Mouse (Mus musculus) midbrain, postnatal 0 days (tissue): ENCODE measurements around the gene 9930021J03Rik. TPM values are rescaled to one million over a fixed set of nuclear protein-coding genes. Genes with fewer than 3 reads are reported as not detected.

Experiments used
- ATAC-seq: fragments of 200-750 bp; cut with Nextera tagmentation; 2 replicates; pipeline ENCODE4 v1.8.0; 2017; ENCODE audit warnings: moderate number of reproducible peaks, mild to moderate bottlenecking, moderate TSS enrichment, moderate library complexity; ENCODE audit not compliant: low FRiP score
- DNase-seq: peaks from one replicate; pipeline ENCODE4 v3.0.0-alpha.2; 2015; ENCODE audit warnings: low spot score
- H3K27ac ChIP-seq: fragments of 300-500 bp; sonication (generic); 2 replicates; pipeline ENCODE4 v1.5.1; 2014; ENCODE audit warnings: low read depth, mild to moderate bottlenecking, low read length, mixed read lengths
- H3K27me3 ChIP-seq: fragments of 300-500 bp; sonication (generic); 2 replicates; pipeline ENCODE4 v1.6.1; 2014; ENCODE audit warnings: low read length, control low read depth, mixed read lengths; ENCODE audit not compliant: insufficient read depth
- H3K36me3 ChIP-seq: fragments of 300-500 bp; sonication (generic); 2 replicates; pipeline ENCODE4 v1.6.1; 2014; ENCODE audit warnings: low read length, control low read depth, mixed read lengths; ENCODE audit not compliant: insufficient read depth
- H3K4me1 ChIP-seq: fragments of 300-500 bp; sonication (generic); 2 replicates; pipeline ENCODE4 v1.6.1; 2014; ENCODE audit warnings: mild to moderate bottlenecking, control low read depth, antibody characterized with exemption, low read length, mixed read lengths; ENCODE audit not compliant: insufficient read depth
- H3K4me2 ChIP-seq: fragments of 300-500 bp; sonication (generic); 2 replicates; pipeline ENCODE4 v1.6.1; 2014; ENCODE audit warnings: low read depth, mild to moderate bottlenecking, low read length, mixed read lengths; ENCODE audit not compliant: poor library complexity, severe bottlenecking
- H3K4me3 ChIP-seq: fragments of 300-500 bp; sonication (generic); 2 replicates; pipeline ENCODE4 v1.5.1; 2014; ENCODE audit warnings: low read depth, mild to moderate bottlenecking, low read length, moderate library complexity
- H3K9ac ChIP-seq: fragments of 300-500 bp; sonication (generic); replicated peaks from 2 replicates; pipeline ENCODE4 v1.6.1; 2014; ENCODE audit warnings: mild to moderate bottlenecking, low read length, moderate library complexity, mixed read lengths; ENCODE audit not compliant: poor library complexity, severe bottlenecking
- H3K9me3 ChIP-seq: fragments of 300-500 bp; sonication (generic); 2 replicates; pipeline ENCODE4 v1.6.1; 2016; ENCODE audit warnings: low read length, control low read depth
- CTCF ChIP-seq: IDR thresholded peaks from 2 replicates; pipeline ENCODE4 v1.5.1; 2016; ENCODE audit warnings: antibody characterized with exemption, mild to moderate bottlenecking
- WGBS: fragments of 180-500 bp; shearing (Covaris S2); extraction: QIAGEN DNeasy Blood & Tissue Kit; methylation state at CpG from one replicate; pipeline ENCODE4 v1.1.7; 2014; 5-methylcytosine and 5-hydroxymethylcytosine counted together
- polyA plus RNA-seq: library from polyadenylated mRNA; unstranded; fragments of >200 nt; fragmentation: Nextera tagmentation; extraction: Ambion mirVana; gene quantifications from 2 replicates; pipeline ENCODE4 v1.2.1, GENCODE M21; 2015
- total RNA-seq: library from RNA; depleted of rRNA; stranded (reverse); fragments of >200 nt; gene quantifications from 2 replicates; pipeline ENCODE4 v1.2.3, GENCODE M21; 2014

9930021J03Rik gene
- total and polyA plus RNA-seq, 2 experiments from 2014 or later, result 6.3 to 27.0 TPM

GRCm38 (mm10) chr19:29797371-29797770 lies 8.4 kb downstream of the 9930021J03Rik start:
- Histone ChIP-seq H3K4me2 (no peak overlapping the region), H3K4me3 (no peak overlapping the region), H3K9ac (no peak overlapping the region), H3K36me3 (no peaks in the 10 kb centered on the region), H3K4me1 (no peaks in the 10 kb centered on the region), H3K27me3 (no peaks in the 10 kb centered on the region), H3K9me3 (no peaks in the 10 kb centered on the region), H3K27ac (no peak overlapping the region)
- no peak for DNase-seq
- ATAC-seq, result no peak
- 86% methylated on average over 3 of the region's 3 CpGs for WGBS
- TF ChIP-seq CTCF, result no peak

GRCm38 (mm10) chr19:29787997-29788396 lies 17.8 kb downstream of the 9930021J03Rik start:
- DNase-seq, result no peak
- no peak for TF ChIP-seq CTCF
- Histone ChIP-seq H3K4me2 (no peak overlapping the region), H3K9me3 (no peaks in the 10 kb centered on the region), H3K36me3 (peaks cover 5% of the 10 kb centered on the region; the same call in 1 of the 2 replicates), H3K4me3 (no peak overlapping the region), H3K27ac (no peak overlapping the region), H3K9ac (no peak overlapping the region), H3K27me3 (no peaks in the 10 kb centered on the region), H3K4me1 (no peaks in the 10 kb centered on the region)
- no peak for ATAC-seq

- Histone ChIP-seq H3K9me3 (no peaks in the 10 kb centered on the region), H3K27ac (no peak overlapping the region), H3K4me3 (no peak overlapping the region), H3K36me3 (peaks cover 5% of the 10 kb centered on the region; the same call in 1 of the 2 replicates), H3K9ac (no peak overlapping the region), H3K27me3 (no peaks in the 10 kb centered on the region), H3K4me2 (no peak overlapping the region), H3K4me1 (no peaks in the 10 kb centered on the region)
- no peak for TF ChIP-seq CTCF
- 94% methylated on average over 2 of the region's 2 CpGs for WGBS
- ATAC-seq (no peak), DNase-seq (no peak)
These were observed 22.9 kb downstream of the 9930021J03Rik start for GRCm38 (mm10) chr19:29782914-29783313.

- no peak for TF ChIP-seq CTCF
- H3K9me3 ChIP-seq, result no peaks in the 10 kb centered on the region
- no peak overlapping the region for H3K27ac ChIP-seq
- ATAC-seq (no peak), DNase-seq (no peak)
- 77% methylated on average over 2 of the region's 2 CpGs for WGBS
- H3K4me3 ChIP-seq, result no peak overlapping the region
- no peaks in the 10 kb centered on the region for H3K36me3 ChIP-seq
- no peak overlapping the region for H3K4me2 ChIP-seq
- no peak overlapping the region for H3K9ac ChIP-seq
- H3K4me1 ChIP-seq, result no peaks in the 10 kb centered on the region
- no peaks in the 10 kb centered on the region for H3K27me3 ChIP-seq
These were observed 51.9 kb downstream of the 9930021J03Rik start for GRCm38 (mm10) chr19:29753939-29754338.

GRCm38 (mm10) chr19:29750994-29751393 lies 54.8 kb downstream of the 9930021J03Rik start:
- no peaks in the 10 kb centered on the region for H3K9me3 ChIP-seq
- H3K36me3 ChIP-seq, result no peaks in the 10 kb centered on the region
- ATAC-seq (no peak), DNase-seq (no peak)
- no peak overlapping the region for H3K9ac ChIP-seq
- no peak for TF ChIP-seq CTCF
- H3K4me1 ChIP-seq, result no peaks in the 10 kb centered on the region
- 95% methylated on average over 3 of the region's 3 CpGs for WGBS
- H3K4me2 ChIP-seq, result no peak overlapping the region
- no peaks in the 10 kb centered on the region for H3K27me3 ChIP-seq
- H3K27ac ChIP-seq, result no peak overlapping the region
- H3K4me3 ChIP-seq, result no peak overlapping the region

GRCm38 (mm10) chr19:29743531-29743930 lies 62.3 kb downstream of the 9930021J03Rik start:
- WGBS, result 93% methylated on average over 5 of the region's 5 CpGs
- Histone ChIP-seq H3K4me2 (no peak overlapping the region), H3K9ac (no peak overlapping the region), H3K4me3 (no peak overlapping the region), H3K27me3 (no peaks in the 10 kb centered on the region), H3K9me3 (no peaks in the 10 kb centered on the region), H3K36me3 (no peaks in the 10 kb centered on the region), H3K4me1 (no peaks in the 10 kb centered on the region), H3K27ac (no peak overlapping the region)
- DNase-seq (no peak), ATAC-seq (no peak)
- no peak for TF ChIP-seq CTCF
